Mouse (Mus musculus) inflammation-experienced regulatory T-cells, adult 6 months (primary cell): ENCODE measurements around the gene Phkb. TPM values are rescaled to one million over a fixed set of nuclear protein-coding genes. Genes with fewer than 3 reads are reported as not detected.
A peak's percentile ranks its signal among the peaks of the same experiment; 100 is the strongest.

Experiments used
- ATAC-seq: one replicate; pipeline ENCODE4 v1.8.0; 2017
- polyA plus RNA-seq, 3 experiments: library from polyadenylated mRNA; unstranded; fragments of 100-300 nt; shearing (Covaris generic); gene quantifications; one replicate each; pipeline ENCODE4 v1.2.1; 2017

Phkb gene
- polyA plus RNA-seq, 3 experiments from 2014 or later = 19.7 to 26.9 (median 23.9) TPM

DNA sequence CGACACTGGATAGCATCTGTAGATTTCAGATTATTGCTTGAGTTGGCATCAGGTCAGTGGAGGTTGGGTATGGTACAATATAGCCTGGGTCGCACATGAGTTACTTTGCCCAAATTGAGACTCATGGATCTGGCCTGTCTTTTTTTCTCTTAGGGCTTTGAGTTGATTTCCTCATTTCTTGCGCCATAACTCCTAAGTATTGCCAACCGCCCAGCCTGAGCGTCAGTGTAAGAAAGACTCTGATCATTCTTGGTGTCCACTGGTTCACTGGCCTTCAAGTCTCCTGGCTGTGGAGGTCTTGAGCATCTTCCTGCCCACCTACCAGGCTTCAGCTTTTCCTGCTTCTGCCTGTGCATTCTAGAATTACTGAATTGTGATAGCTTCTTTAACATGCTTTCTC is 104.1 kb downstream of the Phkb start:
- ATAC-seq = no peak

DNA sequence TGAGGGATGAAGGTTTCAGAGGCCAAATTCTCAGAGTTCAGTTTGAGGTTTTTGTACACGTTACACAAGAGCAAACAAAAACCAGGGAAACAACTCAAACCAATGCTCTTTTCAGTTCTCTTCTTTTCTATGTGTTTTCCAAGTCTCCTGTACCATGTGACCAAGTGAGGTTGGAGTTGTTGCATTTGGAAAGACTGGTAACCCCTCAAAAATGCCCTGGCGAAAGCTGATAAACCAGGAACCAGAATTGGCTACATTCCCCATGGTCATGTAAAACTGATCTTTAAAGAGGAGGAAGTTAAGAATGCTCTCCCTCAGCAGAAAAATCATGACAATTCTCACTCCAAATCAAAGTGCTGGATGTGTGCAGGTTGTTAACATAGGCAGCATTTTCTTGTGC is 117.6 kb downstream of the Phkb start:
- no peak for ATAC-seq

DNA sequence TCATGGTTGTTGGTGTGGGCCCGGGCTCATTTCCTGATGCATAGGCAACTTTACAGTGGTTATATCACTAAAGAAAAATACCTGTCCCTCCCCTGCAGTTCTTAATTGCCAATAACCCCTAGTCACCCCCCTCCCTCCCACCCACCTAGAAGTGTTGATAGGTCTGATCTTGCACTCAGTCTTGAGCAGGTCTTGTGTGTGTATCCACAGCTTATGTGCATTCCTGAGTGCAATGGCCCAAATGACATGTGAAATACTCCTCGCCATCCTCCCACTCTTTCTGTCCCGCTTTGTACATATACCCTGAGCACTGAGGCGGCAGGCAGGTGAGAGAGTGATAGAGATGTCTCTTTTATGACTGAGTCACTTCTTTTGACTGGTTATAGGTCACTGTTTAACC is 119.1 kb downstream of the Phkb start:
- no peak for ATAC-seq

DNA sequence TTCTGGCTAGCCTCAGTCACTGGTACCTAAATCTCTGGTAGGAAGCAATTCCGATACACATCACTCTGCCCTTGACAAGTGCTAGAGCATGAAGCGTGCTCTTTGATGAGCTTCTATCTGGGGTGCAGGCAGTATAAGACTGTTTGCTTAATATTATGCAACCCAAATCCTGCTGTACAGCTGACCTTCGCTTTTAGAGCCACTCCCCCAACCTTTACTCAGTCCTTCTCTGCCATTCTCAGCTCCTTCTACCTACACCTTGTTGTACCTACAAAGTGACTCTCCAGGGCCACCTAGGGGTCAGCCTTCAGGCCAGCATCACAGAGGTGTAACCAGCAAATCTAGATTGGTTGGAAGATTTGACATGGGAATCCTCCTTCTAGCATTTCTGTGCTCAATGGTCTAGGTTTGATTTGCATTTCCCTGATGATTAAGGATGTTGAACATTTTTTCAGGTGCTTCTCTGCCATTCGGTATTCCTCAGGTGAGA is 136.9 kb downstream of the Phkb start:
- ATAC-seq = no peak

DNA sequence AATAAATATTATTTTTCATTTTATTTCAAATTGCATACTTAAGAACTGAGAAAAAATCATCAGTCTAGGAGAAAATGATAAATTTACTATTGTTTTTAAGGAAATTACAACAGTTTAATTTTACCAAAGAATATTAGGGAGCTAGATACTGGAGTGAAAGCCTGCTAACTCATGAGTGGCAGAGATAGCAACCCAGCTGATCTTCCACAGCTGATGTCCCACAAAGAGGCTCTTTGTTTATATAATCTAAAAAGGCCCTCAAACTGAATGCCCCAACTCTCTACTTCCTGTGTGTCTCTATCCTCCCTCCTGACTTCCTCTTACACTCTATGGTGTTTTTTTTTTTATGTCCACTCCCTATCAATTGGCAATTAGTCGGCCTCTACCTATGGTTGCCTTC is 152.2 kb downstream of the Phkb start:
- ATAC-seq = no peak

DNA sequence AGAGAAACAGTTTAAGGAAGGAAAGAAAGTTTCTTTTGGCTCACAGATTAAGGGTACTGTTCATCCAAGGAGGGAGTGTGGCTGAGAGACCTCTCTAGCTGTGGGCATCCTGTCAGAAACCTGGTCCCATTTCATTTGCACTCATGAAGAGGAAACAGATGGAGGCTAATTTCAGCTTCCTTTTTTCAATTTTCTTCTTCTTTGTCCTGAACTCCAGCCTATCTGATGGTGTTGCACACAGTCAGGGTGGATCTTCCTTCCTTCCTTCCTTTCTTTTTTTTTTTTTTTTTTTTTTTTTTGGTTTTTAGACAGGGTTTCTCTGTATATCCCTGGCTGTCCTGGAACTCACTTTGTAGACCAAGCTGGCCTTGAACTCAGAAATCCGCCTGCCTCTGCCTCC is 152.9 kb downstream of the Phkb start:
- no peak for ATAC-seq

DNA sequence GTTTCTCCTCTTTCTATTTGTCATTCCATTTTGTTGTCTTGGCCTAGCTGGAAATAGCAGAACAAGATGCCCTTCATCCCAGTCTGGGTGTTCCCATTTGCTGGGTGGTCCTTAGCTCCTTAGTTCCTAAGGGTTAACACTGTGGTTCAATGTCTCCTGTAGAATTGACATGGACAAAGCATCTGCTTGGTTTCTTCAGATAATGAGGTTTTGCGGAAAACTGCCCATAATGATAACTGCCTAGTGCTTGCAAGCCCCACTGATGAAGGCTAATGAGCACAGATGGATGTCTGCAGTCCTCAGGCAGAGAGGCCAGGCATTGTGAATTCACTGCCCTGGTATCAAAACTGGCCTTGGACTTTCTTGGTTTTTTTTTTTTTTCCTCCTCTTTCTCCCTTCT is 155.2 kb downstream of the Phkb start:
- no peak for ATAC-seq

DNA sequence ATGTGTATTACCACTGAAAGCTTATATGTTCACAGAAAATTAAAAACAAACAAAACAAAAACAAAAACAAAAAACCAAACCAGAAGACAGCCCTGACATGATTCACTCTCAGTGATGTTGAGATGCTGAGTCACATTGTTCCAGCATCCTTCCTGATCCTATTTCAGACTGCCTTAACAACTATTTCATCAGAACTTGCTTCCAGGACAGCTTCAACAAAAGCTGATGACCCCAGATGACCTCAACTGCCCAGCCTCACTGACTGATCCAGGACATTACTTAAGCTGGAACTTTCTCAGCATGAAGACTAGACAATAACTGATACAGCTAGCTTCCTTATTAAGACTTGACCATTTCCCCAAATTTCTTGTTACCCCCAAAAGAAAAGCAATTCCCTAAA is 165.7 kb downstream of the Phkb start:
- no peak for ATAC-seq

DNA sequence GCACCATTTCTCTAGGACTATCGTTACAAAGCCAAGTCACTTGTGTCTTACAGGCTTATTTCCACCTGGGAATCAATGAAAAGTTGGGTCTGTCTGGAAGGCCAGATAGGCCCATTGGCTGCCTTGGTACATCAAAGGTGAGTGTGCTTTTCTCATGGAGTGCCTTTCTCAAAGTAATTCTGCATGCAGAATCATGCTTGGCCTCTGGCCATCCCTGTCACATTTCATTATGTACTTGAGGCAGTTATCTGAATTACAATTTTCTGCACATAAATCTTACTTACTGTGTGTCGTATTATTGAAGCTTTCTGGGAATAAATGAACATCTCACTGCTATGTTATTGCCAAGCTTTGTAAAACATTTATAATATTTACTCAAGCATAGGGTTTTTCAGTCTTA is 176.0 kb downstream of the Phkb start:
- no peak for ATAC-seq

DNA sequence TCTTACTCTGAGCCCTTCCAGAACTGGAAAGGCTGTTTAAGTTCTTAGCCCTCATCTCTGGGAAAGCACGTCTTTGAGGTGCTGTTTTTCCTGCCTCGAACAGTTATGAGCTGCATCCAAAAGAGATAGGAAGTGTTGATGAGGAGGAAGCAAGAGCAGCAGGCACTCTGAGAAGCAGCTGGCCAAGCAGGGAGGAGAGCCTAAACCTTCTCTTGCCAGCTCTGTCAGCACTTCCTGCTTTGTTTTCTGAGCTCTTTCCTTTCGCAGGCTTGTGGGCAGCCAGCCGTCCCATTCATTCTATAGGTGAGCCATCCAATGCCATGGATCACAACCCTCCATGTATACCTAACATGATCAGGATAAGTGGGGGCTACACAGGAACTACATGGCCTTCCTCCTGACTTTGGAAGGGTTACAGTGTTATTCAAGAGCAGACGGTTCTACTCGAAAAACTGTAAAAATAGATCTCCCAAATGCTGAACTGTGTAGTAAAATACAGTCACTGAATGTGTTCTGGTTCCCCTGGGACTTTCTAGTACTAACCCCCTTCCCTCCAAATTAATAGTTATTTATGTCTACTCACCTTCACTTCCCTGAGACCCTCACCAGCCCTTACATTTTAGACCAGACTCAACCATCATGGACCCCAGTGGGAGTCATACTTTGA is 188.0 kb downstream of the Phkb start:
- no peak for ATAC-seq

DNA sequence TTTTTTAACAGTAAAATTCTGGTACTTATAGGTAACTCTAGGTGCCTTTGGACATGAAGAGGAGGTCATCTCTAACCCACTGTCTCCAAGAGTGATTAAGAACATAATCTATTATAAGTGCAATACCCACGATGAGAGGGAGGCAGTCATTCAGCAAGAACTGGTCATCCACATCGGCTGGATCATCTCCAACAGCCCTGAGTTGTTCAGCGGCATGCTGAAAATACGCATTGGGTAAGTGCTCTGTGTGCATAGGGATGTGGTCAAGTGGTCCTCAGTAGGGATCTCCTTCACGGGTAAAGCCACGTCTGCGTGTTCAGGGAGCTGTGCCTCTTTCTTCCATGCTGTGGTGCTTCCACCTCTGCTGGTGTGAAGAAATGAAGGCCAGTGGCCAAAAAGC is 188.7 kb downstream of the Phkb start:
- ATAC-seq = no peak

DNA sequence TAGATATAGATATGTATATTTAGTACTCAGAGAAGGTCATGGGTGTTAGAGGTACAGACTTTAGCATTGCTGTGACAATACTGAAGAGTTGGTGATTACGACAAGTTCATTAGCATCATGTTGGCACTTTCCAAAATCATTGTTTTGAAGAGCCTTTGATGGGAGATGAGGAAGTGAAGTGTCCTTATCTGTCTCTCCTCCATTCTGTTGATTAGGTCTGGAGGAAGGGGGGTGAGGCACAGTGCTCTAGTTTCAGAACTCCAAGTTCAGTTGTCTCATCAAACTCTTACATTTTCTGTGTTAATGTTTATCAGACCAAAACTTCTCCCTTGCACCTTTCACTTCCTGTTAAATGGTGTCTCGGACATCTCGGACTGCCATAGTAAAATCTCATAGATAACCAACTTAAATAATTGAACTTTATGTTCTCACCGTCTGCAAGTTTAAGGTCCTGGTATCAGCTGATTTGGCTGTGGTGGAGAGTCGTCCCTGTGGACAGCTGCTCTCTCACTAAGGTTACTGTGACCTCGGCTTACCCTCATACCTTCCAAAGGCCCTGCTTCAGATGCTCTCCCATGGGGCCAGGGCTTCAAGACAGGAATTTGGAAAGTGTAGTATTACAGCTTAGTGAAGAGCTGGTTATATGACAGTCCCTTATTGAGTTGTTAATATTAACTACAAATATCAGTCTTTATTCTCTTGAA is 194.1 kb downstream of the Phkb start:
- ATAC-seq = no peak

DNA sequence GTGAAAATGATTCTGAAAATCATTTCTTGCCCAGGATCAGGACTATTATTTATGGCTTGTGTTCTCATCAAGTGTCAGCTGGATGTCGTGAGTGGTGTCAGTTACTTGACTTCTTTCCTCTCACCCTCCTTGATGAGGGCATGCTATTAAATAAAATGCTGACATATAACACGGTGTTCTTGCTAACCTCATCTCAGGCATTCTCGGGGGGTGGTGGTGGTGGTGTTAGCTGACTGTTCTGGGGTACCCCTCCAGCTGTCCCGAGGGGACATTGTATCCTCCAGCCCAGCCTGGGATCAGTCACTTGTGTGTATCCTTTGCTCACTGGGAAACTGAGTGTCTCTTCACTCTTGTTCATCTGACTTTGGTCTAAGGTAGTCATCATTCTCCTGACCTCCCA is 194.6 kb downstream of the Phkb start:
- ATAC-seq = no peak

DNA sequence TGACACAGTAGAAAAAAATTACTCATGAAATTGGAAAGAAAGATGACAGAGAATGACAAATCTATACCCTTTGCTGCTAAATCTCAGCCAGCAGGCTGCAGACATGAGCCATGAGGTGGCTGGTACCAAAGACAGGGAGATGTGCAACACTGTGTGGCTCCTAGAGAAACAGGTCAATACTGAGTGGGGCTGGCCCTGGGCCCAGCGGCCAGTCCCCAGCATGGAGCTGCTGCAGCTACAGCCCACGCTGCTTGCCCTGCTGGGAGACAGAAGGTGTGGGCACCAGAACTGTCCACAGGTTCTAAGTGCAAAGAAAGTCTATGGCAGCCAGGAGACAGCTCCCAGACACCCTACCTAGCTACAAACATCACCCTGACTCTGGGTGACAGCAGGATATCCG is 197.7 kb downstream of the Phkb start:
- ATAC-seq = no peak

DNA sequence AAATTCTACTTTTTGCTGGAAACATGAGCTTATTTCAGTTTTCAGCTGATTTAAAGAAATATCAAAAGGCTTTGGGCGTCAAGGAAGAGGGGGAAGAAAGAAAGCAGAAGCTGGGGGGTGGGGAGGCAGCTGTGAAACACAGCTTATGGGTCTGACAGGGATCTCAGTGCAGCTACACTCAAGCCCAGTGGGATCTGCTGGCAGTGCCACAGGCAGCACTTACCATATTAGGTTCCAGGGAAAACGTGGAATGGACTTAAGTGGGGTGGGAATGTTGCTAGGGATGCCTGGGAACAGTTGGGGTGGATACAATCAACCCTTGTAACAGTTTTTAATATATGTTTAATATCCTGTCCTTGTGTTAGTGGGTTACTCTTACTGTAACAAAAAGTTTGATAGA is 201.3 kb downstream of the Phkb start:
- no peak for ATAC-seq

DNA sequence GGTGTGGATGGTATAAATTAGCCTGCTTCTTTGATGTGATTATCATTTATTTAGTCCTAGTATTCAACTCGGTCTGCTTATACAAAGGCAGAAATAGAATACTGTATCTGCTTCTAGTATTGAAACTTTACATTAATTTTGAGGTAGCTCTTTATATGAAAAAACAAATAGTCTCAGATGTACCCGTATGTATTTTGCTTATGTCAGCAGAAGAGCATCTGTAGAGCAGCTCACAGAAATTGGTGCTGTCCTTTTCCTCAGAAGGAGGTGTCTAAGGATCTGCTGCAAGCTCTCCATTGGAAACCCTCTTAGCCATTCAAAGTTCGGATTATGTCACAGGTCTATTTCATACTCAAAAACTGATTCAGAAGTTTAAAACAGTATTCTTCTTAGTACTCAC is 210.1 kb downstream of the Phkb start:
- ATAC-seq = no peak

DNA sequence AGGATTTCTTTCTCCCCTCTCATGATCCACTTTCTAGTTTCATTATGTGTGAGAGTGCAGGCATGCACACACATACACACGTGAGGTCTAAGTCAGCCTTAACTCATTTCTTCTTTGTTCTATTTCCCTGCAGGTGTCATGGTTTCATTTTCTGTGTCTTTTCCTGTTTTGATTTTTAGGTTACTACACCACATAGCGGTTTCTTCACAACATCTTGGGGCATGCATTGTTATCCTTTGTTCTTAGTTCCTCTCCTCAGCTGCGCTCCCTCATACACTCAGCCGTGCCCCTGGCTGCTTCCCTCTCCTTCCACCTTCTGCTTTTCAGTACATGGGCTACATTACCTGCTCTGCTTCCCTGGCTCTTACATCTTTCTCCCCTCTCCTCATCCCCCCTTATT is 211.2 kb downstream of the Phkb start:
- ATAC-seq = peak; percentile 88

DNA sequence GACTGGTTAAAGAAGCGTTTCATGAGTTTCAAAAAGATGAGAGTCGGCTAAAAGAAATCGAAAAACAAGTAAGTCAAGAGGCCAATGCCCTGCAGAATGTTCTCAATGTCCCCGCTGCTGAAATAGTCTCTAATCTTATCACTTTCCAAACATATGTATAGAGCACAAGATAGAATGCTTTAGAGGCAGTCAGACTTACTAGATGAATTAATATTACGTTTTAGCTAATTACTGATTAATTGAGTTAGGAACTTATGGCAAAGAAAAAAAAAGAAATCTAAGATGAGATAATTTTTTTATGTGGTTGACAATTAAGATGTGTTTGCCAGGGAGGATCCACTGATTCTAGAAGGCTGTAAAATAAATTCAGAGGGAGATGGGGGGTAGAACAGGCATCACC is 217.9 kb downstream of the Phkb start:
- ATAC-seq = no peak

DNA sequence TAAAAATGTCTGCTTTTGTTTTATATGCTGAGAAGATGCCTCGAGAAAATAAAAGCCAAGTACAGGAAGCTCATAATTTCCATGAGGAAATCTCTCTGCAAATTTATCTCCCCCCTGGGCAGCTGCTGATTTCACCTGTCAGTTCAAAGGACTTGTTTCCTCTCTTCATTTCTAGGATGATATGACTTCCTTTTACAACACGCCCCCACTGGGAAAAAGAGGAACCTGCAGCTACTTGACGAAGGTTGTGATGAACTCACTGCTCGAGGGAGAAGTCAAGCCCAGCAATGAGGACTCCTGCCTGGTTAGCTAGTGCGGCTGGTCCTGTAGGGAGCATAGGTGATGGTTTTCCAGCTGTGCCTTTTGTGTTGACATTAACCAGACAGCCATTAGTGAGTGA is 218.4 kb downstream of the Phkb start:
- ATAC-seq = no peak

DNA sequence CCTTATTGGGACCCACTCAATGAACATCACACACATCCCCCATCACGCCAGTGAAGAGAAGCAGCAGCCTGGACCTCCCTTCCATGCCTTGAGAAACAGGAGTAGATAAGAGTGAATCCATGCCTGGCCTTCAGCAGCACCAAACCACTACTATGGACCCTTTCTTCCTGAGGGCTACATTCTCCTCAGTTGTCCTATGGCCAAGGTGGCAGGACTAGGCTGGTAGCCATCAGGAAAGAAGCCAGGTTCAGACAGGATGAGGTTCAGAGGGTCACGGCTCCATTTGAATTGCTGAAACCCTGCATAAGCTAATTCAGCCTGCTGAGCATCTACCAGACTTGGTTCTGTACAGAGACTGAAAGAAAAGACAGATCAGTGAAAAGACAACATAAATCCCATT is 222.7 kb downstream of the Phkb start:
- no peak for ATAC-seq

DNA sequence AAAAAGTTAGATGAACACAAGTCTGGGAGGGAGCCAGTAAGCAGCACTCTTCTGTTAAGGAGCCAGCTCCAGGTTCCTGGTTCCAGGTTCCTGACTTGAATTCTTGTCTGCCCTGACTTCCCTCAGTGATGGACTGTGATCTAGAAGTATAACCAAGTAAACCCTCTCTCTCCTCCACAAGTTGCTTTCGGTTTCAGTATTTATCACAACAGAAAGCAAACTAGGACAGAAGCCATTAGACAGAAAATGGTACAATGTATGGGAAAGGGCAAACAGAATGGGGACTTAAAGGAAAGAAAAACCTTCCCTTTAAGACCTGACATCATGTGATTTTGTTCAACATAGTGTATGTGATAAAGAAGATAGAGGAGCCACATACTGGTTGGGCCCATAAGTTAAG is 238.7 kb downstream of the Phkb start:
- peak; percentile 46 for ATAC-seq

DNA sequence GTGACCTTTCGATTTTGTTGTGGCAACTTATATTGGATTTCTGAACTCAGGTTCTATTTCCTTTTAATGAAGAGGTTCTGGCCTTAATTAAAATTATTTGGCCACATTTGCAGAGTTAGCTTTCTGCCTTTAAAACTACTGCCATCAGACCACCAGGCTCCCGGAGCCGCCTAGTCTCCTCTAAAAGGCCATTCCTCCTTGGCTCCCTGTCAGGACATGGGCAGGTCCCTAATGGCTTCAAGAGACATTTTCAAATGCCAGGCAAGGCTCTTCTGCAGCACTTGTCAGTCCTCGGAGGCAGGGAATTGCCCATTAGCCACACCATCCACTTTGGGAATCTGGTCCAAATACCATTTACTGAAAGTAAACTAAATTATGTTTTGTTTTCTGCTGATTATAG is 242.6 kb downstream of the Phkb start:
- ATAC-seq = no peak

DNA sequence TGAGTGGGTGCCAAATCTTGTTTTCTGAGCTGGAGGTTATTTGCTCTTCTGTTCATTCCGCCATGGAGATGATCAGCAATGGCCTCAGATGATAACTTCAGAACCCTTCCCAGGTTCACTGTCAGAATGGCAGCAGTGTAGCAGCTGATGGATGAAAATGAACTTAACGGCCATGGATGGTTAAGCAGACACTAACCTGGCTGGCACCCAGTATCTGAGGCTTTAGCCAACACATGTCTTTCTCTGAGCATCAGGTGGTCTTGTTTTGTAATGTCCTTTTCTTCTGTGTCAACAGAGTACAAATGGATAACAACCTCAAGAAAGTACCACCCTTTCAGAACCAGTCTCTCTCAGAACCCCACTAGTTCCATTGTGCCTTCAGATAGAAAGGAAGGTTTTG is 246.0 kb downstream of the Phkb start:
- ATAC-seq = no peak

DNA sequence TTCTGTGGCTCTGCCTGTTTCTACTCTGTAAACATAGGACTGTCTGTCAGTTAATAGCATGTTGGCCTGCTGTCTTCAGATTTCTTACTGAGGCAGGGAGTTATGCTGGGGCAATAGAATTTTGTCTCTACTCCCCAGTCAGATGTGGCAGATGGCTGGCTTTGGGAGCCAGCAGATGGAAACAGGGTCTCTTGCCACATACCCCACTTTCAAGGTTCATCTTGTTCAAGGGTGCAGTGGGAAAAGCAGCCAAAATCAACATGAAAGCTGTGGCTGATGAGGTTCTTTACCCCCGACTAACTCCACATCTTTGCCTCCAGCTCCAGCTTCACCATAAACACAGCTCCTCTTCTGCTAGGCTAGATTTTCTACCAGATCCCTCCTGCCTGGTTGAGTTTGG is 246.7 kb downstream of the Phkb start:
- ATAC-seq = no peak

DNA sequence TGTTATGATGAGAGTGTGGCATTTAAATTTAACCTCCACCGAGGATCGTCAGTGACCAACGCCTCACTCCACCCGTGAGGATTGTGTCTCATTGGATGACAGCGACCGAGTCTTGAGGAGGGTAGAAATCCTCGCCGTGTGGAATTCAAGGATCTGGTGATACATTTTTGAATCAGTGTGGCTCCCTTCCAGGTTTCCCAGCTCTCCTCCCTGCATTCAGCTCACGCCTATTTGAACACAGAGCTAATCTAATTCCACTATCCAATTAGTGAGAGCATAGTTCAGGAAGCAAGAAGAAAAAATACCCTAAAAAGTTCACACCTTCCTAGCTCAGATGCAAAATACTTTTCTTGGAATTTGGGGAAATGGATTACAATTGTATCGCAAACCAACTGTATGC is 249.9 kb downstream of the Phkb start:
- ATAC-seq = no peak
